In the genomic region with DNA sequence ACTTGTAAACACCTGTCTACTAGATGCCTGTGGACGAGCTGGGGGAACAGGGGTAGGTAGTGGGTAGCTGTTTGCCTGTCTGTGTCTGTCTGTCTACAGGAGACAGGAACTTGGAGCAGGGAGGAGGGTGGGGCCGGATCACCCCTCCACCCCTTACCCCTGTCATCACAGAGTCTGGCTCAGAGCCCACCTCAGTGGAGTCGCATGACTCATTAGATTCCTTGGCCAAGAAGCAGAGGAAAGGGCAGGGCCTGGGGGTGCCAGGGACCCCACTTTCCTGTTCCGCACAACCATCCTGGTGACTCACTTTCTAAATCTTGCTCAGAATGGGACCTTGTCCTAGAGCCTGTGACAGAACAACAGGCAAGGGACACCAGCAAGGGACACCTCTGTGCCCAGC, we compare ENCODE assay signal across 10 mouse cellular contexts. TPM values are rescaled to one million over a fixed set of nuclear protein-coding genes. Genes with fewer than 3 reads are reported as not detected.
DNase-seq lines count a peak whose midpoint lies in the region; ATAC-seq and TF ChIP-seq lines count a peak whose summit lies in the region.
"Had no signal": no experiment of that assay in that cellular context is flagged by ENCODE, and none has a peak within 500 bp of the region (broad histone marks: within the 10 kb centered on the region; RNA-seq: fewer than 3 reads in every experiment).

No protein-coding gene starts in this region.

- no peak overlapping the region for H3K9ac ChIP-seq in intestine, embryonic 15.5 days
- no peak overlapping the region for H3K9ac ChIP-seq in intestine, postnatal 0 days (ENCODE audit: low read depth, low read length)
- H3K9ac ChIP-seq in heart, adult 2 months (ENCODE audit: low read depth, low read length), result no peak overlapping the region
- no peak overlapping the region for H3K9ac ChIP-seq in hindbrain, postnatal 0 days (replicated peaks; ENCODE audit: low read length)
- H3K9ac ChIP-seq: forebrain, postnatal 0 days; limb, embryonic 12.5 days had no signal

- no peaks in the 10 kb centered on the region for H3K79me2 ChIP-seq in heart, adult 2 months (replicated peaks; ENCODE audit: control insufficient read depth, insufficient read depth, low read length)

- 53% methylated on average over 4 of the region's 4 CpGs for WGBS in intestine, embryonic 15.5 days
- 54% methylated on average over 4 of the region's 4 CpGs for WGBS in intestine, postnatal 0 days
- WGBS in heart, adult 2 months, result 31% methylated on average over 4 of the region's 4 CpGs
- 73% methylated on average over 4 of the region's 4 CpGs for WGBS in hindbrain, postnatal 0 days

- TF ChIP-seq POLR2A in heart, adult 2 months (IDR thresholded peaks at IDR 0.05; ENCODE audit: insufficient read depth, low read depth, low read length), result no peak

- no peak for ATAC-seq in intestine, embryonic 15.5 days
- ATAC-seq in intestine, postnatal 0 days, result no peak
- ATAC-seq in megakaryocyte progenitor cell, adult 5-6 weeks (replicated peaks; ENCODE audit: poor library complexity), result peak; percentile 15; the same call in 1 of the 2 replicates
- no peak for ATAC-seq in hindbrain, postnatal 0 days
- ATAC-seq: forebrain, postnatal 0 days had no signal

- intact Hi-C loops in heart, adult 2 months (cut with DNase I), result no loop called here

- no peak for TF ChIP-seq EP300 in heart, adult 2 months (IDR thresholded peaks at IDR 0.05; ENCODE audit: insufficient read depth, low read depth, low read length)

- TF ChIP-seq CTCF in intestine, postnatal 0 days (IDR thresholded peaks at IDR 0.05; ENCODE audit: low read depth), result no peak
- no peak for TF ChIP-seq CTCF in heart, adult 2 months (IDR thresholded peaks at IDR 0.05)
- TF ChIP-seq CTCF in hindbrain, postnatal 0 days (IDR thresholded peaks at IDR 0.05; ENCODE audit: low read depth), result no peak

- H3K9me3 ChIP-seq in intestine, embryonic 15.5 days, result no peaks in the 10 kb centered on the region
- no peaks in the 10 kb centered on the region for H3K9me3 ChIP-seq in intestine, postnatal 0 days (ENCODE audit: control insufficient read depth)
- no peaks in the 10 kb centered on the region for H3K9me3 ChIP-seq in hindbrain, postnatal 0 days (ENCODE audit: low read length)
- H3K9me3 ChIP-seq: limb, embryonic 12.5 days had no signal

- peaks cover 45% of the 10 kb centered on the region for H3K4me1 ChIP-seq in intestine, embryonic 15.5 days (replicated peaks)
- H3K4me1 ChIP-seq in intestine, postnatal 0 days (replicated peaks; ENCODE audit: control insufficient read depth, insufficient read depth, low read length), result peaks cover 9% of the 10 kb centered on the region
- H3K4me1 ChIP-seq in heart, adult 2 months (ENCODE audit: control insufficient read depth, insufficient read depth, low read length), result peaks cover 20% of the 10 kb centered on the region
- no peaks in the 10 kb centered on the region for H3K4me1 ChIP-seq in hindbrain, postnatal 0 days (ENCODE audit: insufficient read depth, low read length)

- DNase-seq in heart, adult 2 months, result peak; percentile 62 to 67
- DNase-seq in kidney, adult 9 months, result peak; percentile 61
- no peak for DNase-seq in hindbrain, postnatal 0 days (ENCODE audit: low spot score)
- DNase-seq in testis, postnatal 10 days (ENCODE audit: low spot score), result no peak
- DNase-seq in thymus, adult 18-20 months, result no peak
- DNase-seq: forebrain, postnatal 0 days had no signal

- no peak overlapping the region for H3K4me3 ChIP-seq in intestine, embryonic 15.5 days (replicated peaks)
- no peak overlapping the region for H3K4me3 ChIP-seq in intestine, postnatal 0 days (ENCODE audit: low read depth, low read length)
- H3K4me3 ChIP-seq in heart, adult 2 months, result no peak overlapping the region
- no peak overlapping the region for H3K4me3 ChIP-seq in hindbrain, postnatal 0 days (ENCODE audit: low read length)
- H3K4me3 ChIP-seq: limb, embryonic 12.5 days had no signal

- no peaks in the 10 kb centered on the region for H3K36me3 ChIP-seq in intestine, embryonic 15.5 days
- no peaks in the 10 kb centered on the region for H3K36me3 ChIP-seq in intestine, postnatal 0 days (ENCODE audit: control insufficient read depth, insufficient read depth)
- H3K36me3 ChIP-seq in heart, adult 2 months (ENCODE audit: control insufficient read depth, insufficient read depth, low read length), result no peaks in the 10 kb centered on the region
- H3K36me3 ChIP-seq in hindbrain, postnatal 0 days (ENCODE audit: insufficient read depth, low read length), result no peaks in the 10 kb centered on the region
- H3K36me3 ChIP-seq: limb, embryonic 12.5 days had no signal

- peaks cover 4% of the 10 kb centered on the region for H3K27me3 ChIP-seq in intestine, embryonic 15.5 days (replicated peaks)
- H3K27me3 ChIP-seq in intestine, postnatal 0 days (replicated peaks; ENCODE audit: control insufficient read depth, insufficient read depth, low read length), result no peaks in the 10 kb centered on the region
- H3K27me3 ChIP-seq in heart, adult 2 months (ENCODE audit: control insufficient read depth, insufficient read depth, low read length), result no peaks in the 10 kb centered on the region
- 0 out of 2 replicates have a peak, but pooled peaks cover 9% of the 10 kb centered on the region for H3K27me3 ChIP-seq in hindbrain, postnatal 0 days (ENCODE audit: insufficient read depth, low read length)

- H3K4me2 ChIP-seq in intestine, embryonic 15.5 days (replicated peaks), result no peak overlapping the region
- no peak overlapping the region for H3K4me2 ChIP-seq in intestine, postnatal 0 days (replicated peaks; ENCODE audit: low read depth)
- H3K4me2 ChIP-seq in hindbrain, postnatal 0 days (ENCODE audit: low read depth, low read length), result no peak overlapping the region
- H3K4me2 ChIP-seq: limb, embryonic 12.5 days had no signal

- H3K27ac ChIP-seq in intestine, embryonic 15.5 days, result 0 out of 2 replicates have a peak overlapping the region, but pooled peaks have one; percentile 36
- H3K27ac ChIP-seq in intestine, postnatal 0 days (ENCODE audit: low read depth, low read length), result no peak overlapping the region
- H3K27ac ChIP-seq in heart, adult 2 months, result peak overlapping the region; percentile 61
- no peak overlapping the region for H3K27ac ChIP-seq in hindbrain, postnatal 0 days
- H3K27ac ChIP-seq: limb, embryonic 12.5 days had no signal

RNA-seq across cellular contexts. Expression of a gene that starts 2.2 kb away (rescaled TPM):
- polyA plus RNA-seq in intestine, embryonic 15.5 days (2015; fragmentation: Nextera tagmentation; extraction: Ambion mirVana), result 65.6 and 72.9 TPM in 2 replicates
- 87.2 and 88.8 TPM in 2 replicates for polyA plus RNA-seq in intestine, postnatal 0 days (2015; fragmentation: Nextera tagmentation; extraction: Ambion mirVana)
- 10 to 100 TPM; 56.4 to 68.6 TPM for total RNA-seq in heart, adult 2 months (2021)
- polyA plus RNA-seq in heart, adult 2 months (2012; rRNA removed), result 61.9 and 84.0 TPM in 2 replicates
- total RNA-seq in megakaryocyte progenitor cell, adult 5-6 weeks (2015), result 1.5 and 3.1 TPM in 2 replicates
- 1.6 and 2.3 TPM in 2 replicates for total RNA-seq in megakaryocyte progenitor cell, adult 5-6 weeks (2017)
- 15.1 and 15.5 TPM in 2 replicates for total RNA-seq in hindbrain, postnatal 0 days (2014; rRNA removed)
- polyA plus RNA-seq in hindbrain, postnatal 0 days (2015; fragmentation: Nextera tagmentation; extraction: Ambion mirVana), result 7.2 and 7.6 TPM in 2 replicates

RNA-seq across cellular contexts. Expression of a gene that starts 37.9 kb away (rescaled TPM):
- 0.24 and 0.37 TPM in 2 replicates for polyA plus RNA-seq in intestine, embryonic 15.5 days (2015; fragmentation: Nextera tagmentation; extraction: Ambion mirVana)
- 0.81 and 0.91 TPM in 2 replicates for polyA plus RNA-seq in intestine, postnatal 0 days (2015; fragmentation: Nextera tagmentation; extraction: Ambion mirVana)
- total RNA-seq in heart, adult 2 months (2021), result not detected
- 0.23 and 0.27 TPM in 2 replicates for polyA plus RNA-seq in heart, adult 2 months (2012; rRNA removed)
- not detected in 2 replicates for total RNA-seq in megakaryocyte progenitor cell, adult 5-6 weeks (2015)
- total RNA-seq in megakaryocyte progenitor cell, adult 5-6 weeks (2017), result not detected in 2 replicates
- 16.9 and 24.2 TPM in 2 replicates for total RNA-seq in hindbrain, postnatal 0 days (2014; rRNA removed)
- 11.3 and 12.1 TPM in 2 replicates for polyA plus RNA-seq in hindbrain, postnatal 0 days (2015; fragmentation: Nextera tagmentation; extraction: Ambion mirVana)
- polyA plus RNA-seq: limb, embryonic 12.5 days had no signal

RNA-seq across cellular contexts. Expression of a gene that starts 45.1 kb away (rescaled TPM):
- not detected in 2 replicates for polyA plus RNA-seq in intestine, embryonic 15.5 days (2015; fragmentation: Nextera tagmentation; extraction: Ambion mirVana)
- polyA plus RNA-seq in intestine, postnatal 0 days (2015; fragmentation: Nextera tagmentation; extraction: Ambion mirVana), result not detected in 2 replicates
- total RNA-seq in heart, adult 2 months (2021), result not detected
- not detected in 2 replicates for polyA plus RNA-seq in heart, adult 2 months (2012; rRNA removed)
- total RNA-seq in megakaryocyte progenitor cell, adult 5-6 weeks (2015), result not detected in 2 replicates
- total RNA-seq in megakaryocyte progenitor cell, adult 5-6 weeks (2017), result not detected in 2 replicates
- total RNA-seq in hindbrain, postnatal 0 days (2014; rRNA removed), result 0.68 and 2.0 TPM in 2 replicates
- polyA plus RNA-seq in hindbrain, postnatal 0 days (2015; fragmentation: Nextera tagmentation; extraction: Ambion mirVana), result 1.3 and 1.8 TPM in 2 replicates
- total RNA-seq: forebrain, postnatal 0 days had no signal
- polyA plus RNA-seq: limb, embryonic 12.5 days had no signal

Comparison
In these comparisons a context has a peak if more than half of its experiments do, and no peak if none do; other contexts are left out.
1. H3K27ac ChIP-seq: peak in intestine, embryonic 15.5 days (single experiment) and heart, adult 2 months (single experiment); none in intestine, postnatal 0 days (single experiment) and hindbrain, postnatal 0 days (single experiment).
2. DNase-seq: peak in heart, adult 2 months (2 of 2) and kidney, adult 9 months (single experiment); none in hindbrain, postnatal 0 days (single experiment), testis, postnatal 10 days (single experiment) and thymus, adult 18-20 months (0 of 2).